19 mouse cellular contexts compared by ENCODE assay signal in genomic region chr12:4547557-4547956, GRCm38 (mm10). TPM values are rescaled to one million over a fixed set of nuclear protein-coding genes. Genes with fewer than 3 reads are reported as not detected.
DNase-seq lines count a peak whose midpoint lies in the region; ATAC-seq lines count a peak whose summit lies in the region.
"Had no signal": no experiment of that assay in that cellular context is flagged by ENCODE, and none has a peak within 500 bp of the region (broad histone marks: within the 10 kb centered on the region; RNA-seq: fewer than 3 reads in every experiment).

No protein-coding gene starts in this region.

- H3K9me3 ChIP-seq in forebrain, embryonic 14.5 days (replicated peaks; ENCODE audit: control insufficient read depth, low read length) = no peaks in the 10 kb centered on the region
- H3K9me3 ChIP-seq in forebrain, embryonic 12.5 days = no peaks in the 10 kb centered on the region
- no peaks in the 10 kb centered on the region for H3K9me3 ChIP-seq in limb, embryonic 12.5 days
- no peaks in the 10 kb centered on the region for H3K9me3 ChIP-seq in limb, embryonic 10.5 days (replicated peaks)
- H3K9me3 ChIP-seq in embryonic facial prominence, embryonic 12.5 days = no peaks in the 10 kb centered on the region
- no peaks in the 10 kb centered on the region for H3K9me3 ChIP-seq in neural tube, embryonic 13.5 days
- H3K9me3 ChIP-seq: G1E; midbrain, embryonic 10.5 days had no signal

- H3K4me3 ChIP-seq in forebrain, embryonic 14.5 days (ENCODE audit: low read depth, low read length) = no peak overlapping the region
- no peak overlapping the region for H3K4me3 ChIP-seq in forebrain, embryonic 12.5 days (replicated peaks)
- H3K4me3 ChIP-seq in limb, embryonic 12.5 days (replicated peaks) = no peak overlapping the region
- no peak overlapping the region for H3K4me3 ChIP-seq in limb, embryonic 10.5 days
- H3K4me3 ChIP-seq in embryonic facial prominence, embryonic 12.5 days = no peak overlapping the region
- no peak overlapping the region for H3K4me3 ChIP-seq in neural tube, embryonic 13.5 days

- no peak overlapping the region for H3K4me2 ChIP-seq in forebrain, embryonic 14.5 days (ENCODE audit: low read length)
- H3K4me2 ChIP-seq in forebrain, embryonic 12.5 days = no peak overlapping the region
- H3K4me2 ChIP-seq in limb, embryonic 12.5 days = no peak overlapping the region
- no peak overlapping the region for H3K4me2 ChIP-seq in embryonic facial prominence, embryonic 12.5 days (replicated peaks)
- H3K4me2 ChIP-seq in neural tube, embryonic 13.5 days = no peak overlapping the region

- H3K4me1 ChIP-seq in forebrain, embryonic 14.5 days (ENCODE audit: control insufficient read depth, insufficient read depth, low read length) = 0 out of 2 replicates have a peak, but pooled peaks cover 3% of the 10 kb centered on the region
- H3K4me1 ChIP-seq in forebrain, embryonic 12.5 days = peaks cover 6% of the 10 kb centered on the region; the same call in 1 of the 2 replicates
- peaks cover 12% of the 10 kb centered on the region for H3K4me1 ChIP-seq in limb, embryonic 12.5 days (replicated peaks)
- 0 out of 2 replicates have a peak, but pooled peaks cover 2% of the 10 kb centered on the region for H3K4me1 ChIP-seq in limb, embryonic 10.5 days
- H3K4me1 ChIP-seq in embryonic facial prominence, embryonic 12.5 days = peaks cover 6% of the 10 kb centered on the region; the same call in 1 of the 2 replicates
- peaks cover 10% of the 10 kb centered on the region for H3K4me1 ChIP-seq in neural tube, embryonic 13.5 days (replicated peaks)

- no peak overlapping the region for H3K27ac ChIP-seq in forebrain, embryonic 14.5 days (ENCODE audit: low read depth, low read length)
- no peak overlapping the region for H3K27ac ChIP-seq in forebrain, embryonic 12.5 days
- 0 out of 2 replicates have a peak overlapping the region, but pooled peaks have one; percentile 13 for H3K27ac ChIP-seq in limb, embryonic 12.5 days
- no peak overlapping the region for H3K27ac ChIP-seq in limb, embryonic 10.5 days
- H3K27ac ChIP-seq in embryonic facial prominence, embryonic 12.5 days = no peak overlapping the region
- H3K27ac ChIP-seq in neural tube, embryonic 13.5 days (replicated peaks) = no peak overlapping the region

- no peaks in the 10 kb centered on the region for H3K36me3 ChIP-seq in forebrain, embryonic 14.5 days (ENCODE audit: control insufficient read depth, insufficient read depth, low read length)
- no peaks in the 10 kb centered on the region for H3K36me3 ChIP-seq in forebrain, embryonic 12.5 days (replicated peaks)
- no peaks in the 10 kb centered on the region for H3K36me3 ChIP-seq in limb, embryonic 12.5 days
- H3K36me3 ChIP-seq in limb, embryonic 10.5 days = no peaks in the 10 kb centered on the region
- no peaks in the 10 kb centered on the region for H3K36me3 ChIP-seq in embryonic facial prominence, embryonic 12.5 days
- H3K36me3 ChIP-seq in neural tube, embryonic 13.5 days = no peaks in the 10 kb centered on the region
- H3K36me3 ChIP-seq: G1E; midbrain, embryonic 10.5 days had no signal

- DNase-seq in forebrain, embryonic 14.5 days (ENCODE audit: low spot score) = no peak
- DNase-seq in limb, embryonic 10.5 days (ENCODE audit: low spot score) = no peak
- no peak for DNase-seq in spleen, adult 12 weeks (ENCODE audit: low spot score)
- no peak for DNase-seq in frontal cortex, postnatal 14 days (ENCODE audit: low spot score in 2 of 2)
- DNase-seq: cerebellum, adult 11 months; kidney, postnatal 25 days; lung, postnatal 10 days had no signal

- peak; percentile 24; the same call in 1 of the 2 replicates for ATAC-seq in forebrain, embryonic 14.5 days
- ATAC-seq in forebrain, embryonic 12.5 days (ENCODE audit: low FRiP score) = no peak
- ATAC-seq in limb, embryonic 12.5 days (ENCODE audit: insufficient number of reproducible peaks, insufficient read depth, low FRiP score, low TSS enrichment, low read depth) = peak; percentile 52; the same call in 1 of the 2 replicates
- ATAC-seq in embryonic facial prominence, embryonic 12.5 days (ENCODE audit: insufficient number of reproducible peaks, insufficient read depth, low FRiP score, low TSS enrichment) = peak; percentile 48; the same call in 1 of the 2 replicates
- peak; percentile 41; the same call in 1 of the 2 replicates for ATAC-seq in neural tube, embryonic 13.5 days (ENCODE audit: low read depth)

- no peaks in the 10 kb centered on the region for H3K27me3 ChIP-seq in forebrain, embryonic 14.5 days (replicated peaks; ENCODE audit: control insufficient read depth, insufficient read depth, low read length)
- 0 out of 2 replicates have a peak, but pooled peaks cover 6% of the 10 kb centered on the region for H3K27me3 ChIP-seq in forebrain, embryonic 12.5 days
- no peaks in the 10 kb centered on the region; the same call in 1 of the 2 replicates for H3K27me3 ChIP-seq in limb, embryonic 12.5 days
- no peaks in the 10 kb centered on the region for H3K27me3 ChIP-seq in limb, embryonic 10.5 days (ENCODE audit: low read depth, poor library complexity, severe bottlenecking)
- H3K27me3 ChIP-seq in embryonic facial prominence, embryonic 12.5 days = no peaks in the 10 kb centered on the region
- H3K27me3 ChIP-seq in neural tube, embryonic 13.5 days = no peaks in the 10 kb centered on the region

- no peak overlapping the region for H3K9ac ChIP-seq in forebrain, embryonic 14.5 days (ENCODE audit: low read length)
- no peak overlapping the region for H3K9ac ChIP-seq in forebrain, embryonic 12.5 days
- H3K9ac ChIP-seq in limb, embryonic 12.5 days (replicated peaks) = no peak overlapping the region
- no peak overlapping the region for H3K9ac ChIP-seq in embryonic facial prominence, embryonic 12.5 days
- no peak overlapping the region for H3K9ac ChIP-seq in neural tube, embryonic 13.5 days

- WGBS in forebrain, embryonic 14.5 days = 59% methylated on average over 14 of the region's 14 CpGs
- WGBS in forebrain, embryonic 12.5 days = 63% methylated on average over 14 of the region's 14 CpGs
- 59% methylated on average over 14 of the region's 14 CpGs for WGBS in limb, embryonic 12.5 days
- WGBS in limb, embryonic 10.5 days = 74% methylated on average over 14 of the region's 14 CpGs
- WGBS in embryonic facial prominence, embryonic 12.5 days = 59% methylated on average over 14 of the region's 14 CpGs
- 45% methylated on average over 14 of the region's 14 CpGs for WGBS in neural tube, embryonic 13.5 days

RNA-seq across cellular contexts. Expression of gene Itsn2, which starts 44.9 kb away (rescaled TPM):
- polyA plus RNA-seq in forebrain, embryonic 14.5 days (2014; fragmentation: Nextera tagmentation; extraction: Ambion mirVana) = 13.0 and 14.5 TPM in 2 replicates
- 17.9 and 20.1 TPM in 2 replicates for polyA plus RNA-seq in forebrain, embryonic 12.5 days (2016; fragmentation: Nextera tagmentation; extraction: Ambion mirVana)
- polyA plus RNA-seq in limb, embryonic 12.5 days (2016; fragmentation: Nextera tagmentation; extraction: Ambion mirVana) = 24.8 and 30.1 TPM in 2 replicates
- polyA plus RNA-seq in limb, embryonic 10.5 days (2016; fragmentation: Nextera tagmentation; extraction: Ambion mirVana) = 17.4 and 20.0 TPM in 2 replicates
- polyA plus RNA-seq in embryonic facial prominence, embryonic 12.5 days (2016; fragmentation: Nextera tagmentation; extraction: Ambion mirVana) = 28.2 and 29.7 TPM in 2 replicates
- polyA plus RNA-seq in neural tube, embryonic 13.5 days (2015; fragmentation: Nextera tagmentation; extraction: Ambion mirVana) = 21.6 and 22.3 TPM in 2 replicates

RNA-seq across cellular contexts. Expression of gene Gm3625, which starts 45.2 kb away (rescaled TPM):
- polyA plus RNA-seq in forebrain, embryonic 14.5 days (2014; fragmentation: Nextera tagmentation; extraction: Ambion mirVana) = not detected in 2 replicates
- polyA plus RNA-seq in forebrain, embryonic 12.5 days (2016; fragmentation: Nextera tagmentation; extraction: Ambion mirVana) = not detected in 2 replicates
- not detected in 2 replicates for polyA plus RNA-seq in limb, embryonic 12.5 days (2016; fragmentation: Nextera tagmentation; extraction: Ambion mirVana)
- polyA plus RNA-seq in limb, embryonic 10.5 days (2016; fragmentation: Nextera tagmentation; extraction: Ambion mirVana) = not detected in 2 replicates
- not detected in 2 replicates for polyA plus RNA-seq in embryonic facial prominence, embryonic 12.5 days (2016; fragmentation: Nextera tagmentation; extraction: Ambion mirVana)
- not detected in 2 replicates for polyA plus RNA-seq in neural tube, embryonic 13.5 days (2015; fragmentation: Nextera tagmentation; extraction: Ambion mirVana)
- polyA plus RNA-seq: cortical plate, adult 2 months; G1E; gonadal fat pad, adult 2 months; heart, postnatal 0 days; intestine, embryonic 14.5 days; liver, embryonic 11.5 days; midbrain, embryonic 10.5 days; small intestine, adult 2 months had no signal
